Mouse (Mus musculus): ENCODE measurements around the gene Ing2. TPM values are rescaled to one million over a fixed set of nuclear protein-coding genes. Genes with fewer than 3 reads are reported as not detected.

The Ing2 gene
- polyA plus RNA-seq, 1 experiment, result 4.8 TPM

- no peak for DNase-seq (ENCODE audit: low read depth)
Observed at GRCm38 (mm10) chr8:47675786-47676185, 430 bp upstream of the Ing2 start.

GRCm38 (mm10) chr8:47674140-47674776 is 1.1 kb downstream of the Ing2 start:
- DNase-seq (ENCODE audit: low read depth), result no peak

GRCm38 (mm10) chr8:47673317-47674139 is 1.8 kb downstream of the Ing2 start:
- DNase-seq (ENCODE audit: low read depth), result no peak

GRCm38 (mm10) chr8:47664231-47664785 is 11.0 kb downstream of the Ing2 start:
- no peak for DNase-seq (ENCODE audit: low read depth)

GRCm38 (mm10) chr8:47663201-47663600 is 12.2 kb downstream of the Ing2 start:
- DNase-seq (ENCODE audit: low read depth), result no peak

- no peak for DNase-seq (ENCODE audit: low read depth)
Observed at GRCm38 (mm10) chr8:47662716-47663115, 12.6 kb downstream of the Ing2 start.

- no peak for DNase-seq (ENCODE audit: low read depth)
Observed at GRCm38 (mm10) chr8:47660394-47660793, 15.0 kb downstream of the Ing2 start.

GRCm38 (mm10) chr8:47659463-47659862 is 15.9 kb downstream of the Ing2 start:
- DNase-seq (ENCODE audit: low read depth), result no peak

- no peak for DNase-seq (ENCODE audit: low read depth)
Observed at GRCm38 (mm10) chr8:47654406-47654805, 20.9 kb downstream of the Ing2 start.

- no peak for DNase-seq (ENCODE audit: low read depth)
Observed at GRCm38 (mm10) chr8:47652737-47653076, 22.6 kb downstream of the Ing2 start.

- DNase-seq (ENCODE audit: low read depth), result no peak
Observed at GRCm38 (mm10) chr8:47651913-47652736, 23.2 kb downstream of the Ing2 start.

GRCm38 (mm10) chr8:47650853-47651252 is 24.5 kb downstream of the Ing2 start:
- no peak for DNase-seq (ENCODE audit: low read depth)

GRCm38 (mm10) chr8:47649551-47649950 is 25.8 kb downstream of the Ing2 start:
- no peak for DNase-seq (ENCODE audit: low read depth)

GRCm38 (mm10) chr8:47642514-47643064 is 32.8 kb downstream of the Ing2 start:
- DNase-seq (ENCODE audit: low read depth), result no peak

GRCm38 (mm10) chr8:47637152-47637551 is 38.2 kb downstream of the Ing2 start:
- no peak for DNase-seq (ENCODE audit: low read depth)

- DNase-seq (ENCODE audit: low read depth), result no peak
Observed at GRCm38 (mm10) chr8:47636032-47636431, 39.3 kb downstream of the Ing2 start.

GRCm38 (mm10) chr8:47634791-47635341 is 40.5 kb downstream of the Ing2 start:
- DNase-seq (ENCODE audit: low read depth), result no peak

- no peak for DNase-seq (ENCODE audit: low read depth)
Observed at GRCm38 (mm10) chr8:47621144-47621543, 54.2 kb downstream of the Ing2 start.
